Mouse (Mus musculus) layer of hippocampus, postnatal 36 days (tissue): ENCODE data around the gene Gm10799. TPM values are rescaled to one million over a fixed set of nuclear protein-coding genes. Genes with fewer than 3 reads are reported as not detected.

Source experiments
- total RNA-seq, 2 experiments: library from RNA; stranded (reverse); gene quantifications; 2 replicates each; pipeline ENCODE4 v1.2.3; 2021

Gm10799 gene
- total RNA-seq, 2 experiments from 2014 or later = not detected

Other genes with a start within 250 kb of the Gm10799 start
- gene Lmo2, start 110.6 kb downstream of the Gm10799 start, total RNA-seq = 10 to 100 TPM; 20.0 TPM
- gene Fbxo3, start 40.8 kb downstream of the Gm10799 start, total RNA-seq = 10 to 100 TPM; 48.7 to 49.2 TPM
- not detected for gene 4931422A03Rik, start 40.2 kb downstream of the Gm10799 start, total RNA-seq
- gene Gm10912, start 2.7 kb downstream of the Gm10799 start, total RNA-seq = under 1 TPM; 0.47 to 0.53 TPM
- gene Cd59b, start 1.3 kb upstream of the Gm10799 start, total RNA-seq = 1 to 10 TPM in 1 of 2 experiments, not detected in 1; 2.0 TPM
- 1 to 10 TPM; 3.9 to 6.0 TPM for gene Cd59a, start 27.3 kb upstream of the Gm10799 start, total RNA-seq
- gene A930018P22Rik, start 54.2 kb upstream of the Gm10799 start, total RNA-seq = not detected